Mouse (Mus musculus) midbrain, embryonic 16.5 days (tissue): ENCODE measurements at regions not wholly inside any gene's neighbourhood (a gene's known extent, or its start where the extent isn't known, plus 50 kb on each side); places are given as distances from the start of the nearest gene placed in this dataset.

ENCODE experiments used
- ATAC-seq: fragments of 200-750 bp; cut with Nextera tagmentation; 2 replicates; pipeline ENCODE4 v1.8.0; 2017; ENCODE audit warnings: moderate TSS enrichment
- H3K27ac ChIP-seq: fragments of 300-500 bp; sonication (generic); 2 replicates; pipeline ENCODE4 v1.5.1; 2014; ENCODE audit warnings: mild to moderate bottlenecking, low read length, mixed read lengths
- H3K27me3 ChIP-seq: fragments of 300-500 bp; sonication (generic); 2 replicates; pipeline ENCODE4 v1.6.1; 2014; ENCODE audit warnings: low read depth, low read length, mixed read lengths; ENCODE audit not compliant: control insufficient read depth, insufficient read depth
- H3K36me3 ChIP-seq: fragments of 300-500 bp; sonication (generic); 2 replicates; pipeline ENCODE4 v1.6.1; 2014; ENCODE audit warnings: mild to moderate bottlenecking, low read length, moderate library complexity, mixed read lengths; ENCODE audit not compliant: control insufficient read depth, insufficient read depth
- H3K4me1 ChIP-seq: fragments of 300-500 bp; sonication (generic); 2 replicates; pipeline ENCODE4 v1.6.1; 2014; ENCODE audit warnings: mild to moderate bottlenecking, low read length, mixed read lengths; ENCODE audit not compliant: control insufficient read depth, insufficient read depth
- H3K4me2 ChIP-seq: fragments of 300-500 bp; sonication (generic); 2 replicates; pipeline ENCODE4 v1.6.1; 2014; ENCODE audit warnings: mild to moderate bottlenecking, low read length, mixed read lengths
- H3K4me3 ChIP-seq: fragments of 300-500 bp; sonication (generic); 2 replicates; pipeline ENCODE4 v1.5.1; 2014; ENCODE audit warnings: low read depth, mild to moderate bottlenecking, low read length, moderate library complexity, mixed read lengths
- H3K9ac ChIP-seq: fragments of 300-500 bp; sonication (generic); 2 replicates; pipeline ENCODE4 v1.6.1; 2014; ENCODE audit warnings: low read depth, low read length, mixed read lengths
- H3K9me3 ChIP-seq: fragments of 300-500 bp; sonication (generic); replicated peaks from 2 replicates; pipeline ENCODE4 v1.6.1; 2014; ENCODE audit warnings: mild to moderate bottlenecking, low read length, mixed read lengths; ENCODE audit not compliant: control insufficient read depth, poor library complexity, severe bottlenecking
- WGBS: fragments of 180-500 bp; shearing (Covaris S2); extraction: QIAGEN DNeasy Blood & Tissue Kit; methylation state at CpG from one replicate; pipeline ENCODE4 v1.1.7; 2014; 5-methylcytosine and 5-hydroxymethylcytosine counted together

GRCm38 (mm10) chr5:51941255-51941924 lies 248.9 kb downstream of the Dhx15 start:
- 72% methylated on average over 8 of the region's 8 CpGs for WGBS
- H3K4me1 ChIP-seq, result no peaks in the 10 kb centered on the region
- ATAC-seq, result no peak

DNA sequence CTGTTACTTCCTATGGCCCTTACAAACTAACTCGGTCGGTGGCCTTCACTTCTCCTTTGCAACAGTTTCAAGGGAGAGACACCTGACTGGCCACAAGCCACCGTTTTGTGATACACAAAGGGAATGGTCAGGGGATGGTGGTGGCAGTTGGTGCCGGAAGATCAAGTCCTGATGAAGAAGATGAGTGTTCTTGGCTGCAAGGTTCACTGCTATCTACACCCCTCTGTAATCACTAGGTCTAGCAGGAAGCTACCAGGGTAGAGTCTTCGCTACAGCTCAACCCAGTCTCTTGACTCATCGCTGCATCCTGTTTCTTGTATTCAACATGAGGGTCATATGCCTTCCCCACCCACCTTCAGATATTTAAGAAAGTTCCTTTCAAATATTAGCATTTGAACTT lies 251.5 kb downstream of the Dhx15 start:
- Histone ChIP-seq H3K9ac (no peak overlapping the region), H3K9me3 (no peaks in the 10 kb centered on the region), H3K27ac (no peak overlapping the region), H3K36me3 (no peaks in the 10 kb centered on the region), H3K4me2 (no peak overlapping the region), H3K4me3 (no peak overlapping the region), H3K27me3 (no peaks in the 10 kb centered on the region), H3K4me1 (peaks cover 4% of the 10 kb centered on the region; the same call in 1 of the 2 replicates)
- no peak for ATAC-seq
- WGBS, result 97% methylated on average over 6 of the region's 6 CpGs

More at GRCm38 (mm10) chr5:51941255-51941924, 248.9 kb downstream of the Dhx15 start:
- no peak overlapping the region for H3K9ac ChIP-seq
- no peaks in the 10 kb centered on the region for H3K36me3 ChIP-seq
- H3K4me2 ChIP-seq, result no peak overlapping the region
- no peak overlapping the region for H3K27ac ChIP-seq
- no peak overlapping the region for H3K4me3 ChIP-seq
- no peaks in the 10 kb centered on the region for H3K27me3 ChIP-seq
- H3K9me3 ChIP-seq, result no peaks in the 10 kb centered on the region

DNA sequence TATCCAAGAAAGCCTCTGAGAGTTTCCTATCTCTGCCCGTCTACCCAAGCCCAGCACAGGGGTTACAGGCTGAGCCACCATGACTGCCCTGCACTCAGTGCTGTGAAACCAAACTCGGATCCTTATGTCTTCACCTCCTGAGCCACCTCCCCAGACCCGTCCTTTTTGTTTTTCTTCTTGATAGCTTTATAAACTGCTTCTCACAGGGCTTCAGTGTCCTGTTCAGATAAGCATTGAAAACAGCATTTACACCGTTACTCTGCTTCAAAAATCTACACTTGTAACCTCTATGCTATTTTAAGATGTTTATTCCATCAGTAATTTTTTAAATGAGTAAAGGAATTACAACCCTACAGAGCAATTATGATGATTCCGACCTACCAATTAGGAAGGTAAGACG lies 253.0 kb downstream of the Dhx15 start:
- no peaks in the 10 kb centered on the region for H3K9me3 ChIP-seq
- no peaks in the 10 kb centered on the region for H3K27me3 ChIP-seq
- H3K9ac ChIP-seq, result no peak overlapping the region
- no peak overlapping the region for H3K27ac ChIP-seq
- no peak overlapping the region for H3K4me3 ChIP-seq
- H3K36me3 ChIP-seq, result no peaks in the 10 kb centered on the region
- ATAC-seq, result no peak
- H3K4me2 ChIP-seq, result no peak overlapping the region
- WGBS, result 90% methylated on average over 6 of the region's 6 CpGs
- peaks cover 4% of the 10 kb centered on the region; the same call in 1 of the 2 replicates for H3K4me1 ChIP-seq

DNA sequence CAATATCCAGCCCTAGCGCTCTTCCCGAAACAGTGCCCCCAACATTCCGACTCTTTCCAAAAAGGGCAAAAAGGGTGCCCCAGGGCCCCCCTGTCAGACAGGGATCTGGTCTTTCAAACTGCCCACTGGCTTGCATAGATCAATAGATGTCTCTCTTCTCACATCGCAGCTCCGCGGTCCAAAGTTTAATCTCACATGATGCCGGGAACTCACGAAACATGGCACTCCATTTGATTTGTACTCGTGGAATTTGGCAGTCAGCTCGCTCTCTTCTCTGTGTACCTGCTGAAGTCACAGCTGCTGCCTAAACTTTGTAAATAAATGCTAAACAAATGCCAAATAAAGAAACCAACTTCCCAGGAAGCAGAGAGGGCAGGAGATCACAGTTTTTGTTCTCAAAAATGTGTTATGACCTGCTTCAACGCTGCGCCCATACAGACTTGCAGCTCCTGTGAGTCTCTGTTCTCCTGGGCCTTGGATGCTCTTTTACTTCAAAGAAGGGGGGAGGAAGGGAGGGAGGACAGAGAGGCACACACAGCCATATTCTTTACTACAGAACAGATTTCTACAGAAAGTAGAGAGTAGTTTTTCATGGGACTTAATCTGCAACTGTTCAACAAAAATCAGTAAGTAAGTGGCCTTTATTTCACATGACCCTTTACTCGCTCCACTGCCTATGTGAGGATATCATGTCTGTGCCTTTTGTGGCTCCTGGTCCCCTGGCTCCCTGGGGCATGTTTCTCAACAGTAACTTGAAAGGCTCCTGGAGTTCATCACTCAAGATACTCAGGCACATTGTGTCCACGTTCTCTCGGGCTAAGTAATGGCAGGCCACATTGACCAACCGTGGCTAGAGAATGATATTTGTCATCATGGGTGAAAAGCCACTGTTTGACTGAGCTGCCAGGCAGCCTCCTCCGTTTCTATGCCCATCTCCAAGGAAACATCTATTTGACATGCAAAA lies 254.6 kb downstream of the Dhx15 start:
- Histone ChIP-seq H3K27me3 (no peaks in the 10 kb centered on the region), H3K4me3 (no peak overlapping the region), H3K4me2 (no peak overlapping the region), H3K36me3 (no peaks in the 10 kb centered on the region), H3K4me1 (peaks cover 6% of the 10 kb centered on the region; the same call in 1 of the 2 replicates), H3K27ac (no peak overlapping the region), H3K9ac (no peak overlapping the region), H3K9me3 (no peaks in the 10 kb centered on the region)
- WGBS, result 64% methylated on average over 17 of the region's 17 CpGs
- no peak for ATAC-seq

GRCm38 (mm10) chr5:51934910-51935309 lies 255.4 kb downstream of the Dhx15 start:
- H3K27ac ChIP-seq, result no peak overlapping the region
- no peaks in the 10 kb centered on the region for H3K36me3 ChIP-seq
- 85% methylated on average over 4 of the region's 4 CpGs for WGBS
- peaks cover 6% of the 10 kb centered on the region; the same call in 1 of the 2 replicates for H3K4me1 ChIP-seq
- H3K4me2 ChIP-seq, result no peak overlapping the region
- no peaks in the 10 kb centered on the region for H3K9me3 ChIP-seq
- H3K4me3 ChIP-seq, result no peak overlapping the region
- no peak for ATAC-seq
- H3K27me3 ChIP-seq, result no peaks in the 10 kb centered on the region
- no peak overlapping the region for H3K9ac ChIP-seq

DNA sequence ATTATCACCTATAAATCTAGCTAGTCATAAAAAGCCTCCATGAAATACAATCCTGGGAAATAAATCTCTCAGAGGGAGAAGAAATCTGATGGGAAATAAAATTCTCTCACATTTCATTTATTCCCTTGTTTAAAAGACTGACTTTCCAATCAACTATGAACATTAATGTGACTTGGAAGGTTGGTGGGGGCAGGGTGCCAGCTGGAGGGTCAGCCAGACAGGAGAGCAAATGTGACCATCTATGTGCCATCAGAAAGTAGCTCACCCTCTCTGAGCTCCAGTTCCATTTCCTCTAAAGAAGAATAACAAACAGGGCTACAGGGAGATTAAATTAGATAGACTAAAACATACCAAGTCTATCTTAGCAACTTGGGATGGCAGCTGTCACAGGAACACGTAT lies 257.0 kb downstream of the Dhx15 start:
- no peak overlapping the region for H3K4me2 ChIP-seq
- H3K4me1 ChIP-seq, result peaks cover 9% of the 10 kb centered on the region; the same call in 1 of the 2 replicates
- no peak for ATAC-seq
- H3K27ac ChIP-seq, result no peak overlapping the region
- H3K4me3 ChIP-seq, result no peak overlapping the region
- H3K27me3 ChIP-seq, result no peaks in the 10 kb centered on the region
- no peaks in the 10 kb centered on the region for H3K36me3 ChIP-seq
- no peak overlapping the region for H3K9ac ChIP-seq
- no peaks in the 10 kb centered on the region for H3K9me3 ChIP-seq
- 92% methylated on average over 1 of the region's 1 CpGs for WGBS

DNA sequence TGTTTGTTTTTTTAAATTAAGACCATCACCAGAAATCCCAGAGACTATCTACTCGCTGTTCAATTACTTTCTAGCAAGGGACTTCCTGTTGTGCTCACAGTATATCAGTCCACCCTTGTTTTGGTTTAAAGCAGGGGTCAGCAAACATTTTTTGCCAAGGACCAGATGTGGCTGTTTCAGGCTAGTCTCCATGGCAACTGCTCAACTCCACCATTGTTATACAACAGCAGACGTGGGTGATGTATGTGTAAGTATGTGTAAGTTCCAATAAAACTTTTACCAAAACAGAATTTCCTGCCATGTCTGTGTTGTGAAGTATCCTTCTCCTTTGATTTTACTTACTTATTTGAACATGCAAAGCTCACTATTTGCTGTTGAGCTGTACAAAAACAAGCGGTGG lies 259.9 kb downstream of the Dhx15 start:
- Histone ChIP-seq H3K4me1 (0 out of 2 replicates have a peak, but pooled peaks cover 5% of the 10 kb centered on the region), H3K4me2 (no peak overlapping the region), H3K9ac (no peak overlapping the region), H3K4me3 (no peak overlapping the region), H3K9me3 (no peaks in the 10 kb centered on the region), H3K27ac (no peak overlapping the region), H3K27me3 (no peaks in the 10 kb centered on the region), H3K36me3 (no peaks in the 10 kb centered on the region)
- ATAC-seq, result no peak
- WGBS, result 70% methylated on average over 3 of the region's 3 CpGs

- Histone ChIP-seq H3K9ac (no peak overlapping the region), H3K27me3 (no peaks in the 10 kb centered on the region), H3K9me3 (no peaks in the 10 kb centered on the region), H3K4me3 (no peak overlapping the region), H3K4me1 (0 out of 2 replicates have a peak, but pooled peaks cover 5% of the 10 kb centered on the region), H3K36me3 (no peaks in the 10 kb centered on the region), H3K27ac (no peak overlapping the region), H3K4me2 (no peak overlapping the region)
- 97% methylated on average over 3 of the region's 3 CpGs for WGBS
- no peak for ATAC-seq
Measured at GRCm38 (mm10) chr5:51928801-51929200, 261.5 kb downstream of the Dhx15 start.

DNA sequence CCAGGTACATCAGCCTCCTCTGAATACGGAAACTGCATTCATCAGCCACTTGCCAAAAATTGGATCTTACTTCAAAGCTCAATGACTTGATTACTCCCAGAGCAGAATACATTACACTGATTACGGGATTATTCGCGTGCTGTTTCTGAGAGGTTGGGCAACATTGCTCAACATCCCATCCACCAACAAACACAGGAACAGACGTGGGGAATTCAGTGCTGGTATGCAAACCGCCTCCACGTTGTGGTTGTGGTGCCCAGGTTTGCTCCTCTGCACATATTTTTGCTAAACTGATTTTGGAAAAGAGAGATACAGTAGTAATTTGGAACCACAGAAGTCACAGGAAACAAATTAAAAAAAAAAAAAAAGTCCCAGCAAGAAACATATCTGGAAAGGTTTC lies 266.9 kb downstream of the Dhx15 start:
- Histone ChIP-seq H3K27ac (no peak overlapping the region), H3K4me3 (no peak overlapping the region), H3K4me2 (no peak overlapping the region), H3K27me3 (no peaks in the 10 kb centered on the region), H3K9me3 (no peaks in the 10 kb centered on the region), H3K36me3 (no peaks in the 10 kb centered on the region), H3K4me1 (no peaks in the 10 kb centered on the region), H3K9ac (no peak overlapping the region)
- ATAC-seq, result no peak
- WGBS, result 66% methylated on average over 7 of the region's 7 CpGs
